Mouse (Mus musculus): ENCODE results near the gene Lyzl6.
"Not testable (repeated sequence)": the region's sequence is repeated elsewhere in the genome, so short reads cannot be mapped to it uniquely, and the experiment has no call there.

Lyzl6 gene

DNA sequence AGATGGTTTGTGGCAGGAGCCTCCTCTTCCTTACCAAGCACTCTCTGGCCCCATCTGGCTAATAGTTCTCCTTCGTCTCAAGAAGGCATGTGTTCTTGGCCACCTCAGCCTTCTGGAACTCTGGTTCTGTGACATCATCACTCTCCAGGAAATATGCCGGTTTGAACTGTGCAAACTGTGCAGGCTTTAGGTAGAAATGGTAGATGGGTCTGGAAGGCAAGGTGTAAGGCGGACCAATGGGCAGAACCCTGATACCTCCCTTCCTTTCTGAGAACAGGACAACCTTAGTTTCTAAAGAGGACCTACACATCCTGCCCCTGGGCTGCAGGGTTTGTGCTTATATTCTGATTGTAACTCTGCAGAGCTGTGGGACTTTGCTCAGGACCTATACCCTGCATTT lies at the start of gene Lyzl6:
TSS of gene Lyzl6 (minus strand) at position 101 of the 400 bp plus-strand sequence.
- in situ Hi-C loops (cut with MboI; ENCODE audit: low pct_unique_long_range_greater_than_20kb in 1 of 2, low sequenced_read_pairs in 2 of 2, unreplicated experiment in 1 of 2), result no loop called here

DNA sequence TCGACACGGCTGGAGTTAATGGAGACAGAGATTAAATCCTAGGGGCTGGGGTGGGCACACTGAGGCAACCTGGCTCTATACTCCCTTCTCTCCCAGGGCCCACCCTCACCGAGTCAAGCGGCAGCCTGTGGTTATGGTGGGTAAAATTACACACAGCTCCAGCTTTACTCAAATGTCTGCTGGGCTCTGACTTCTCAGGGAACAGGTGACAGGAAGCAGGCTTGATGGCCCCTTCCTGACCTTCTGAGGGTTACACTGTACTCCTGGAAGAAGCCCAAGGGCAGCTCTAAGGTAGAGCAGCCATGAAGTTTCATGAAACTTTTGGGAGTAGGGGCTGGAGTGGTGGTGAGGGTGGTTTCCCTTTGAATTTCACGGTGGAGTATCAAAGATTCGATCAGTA lies 48.0 kb upstream of the Lyzl6 start:
- in situ Hi-C loops (cut with MboI; ENCODE audit: low pct_unique_long_range_greater_than_20kb in 1 of 2, low sequenced_read_pairs in 2 of 2, unreplicated experiment in 1 of 2), result no loop called here

DNA sequence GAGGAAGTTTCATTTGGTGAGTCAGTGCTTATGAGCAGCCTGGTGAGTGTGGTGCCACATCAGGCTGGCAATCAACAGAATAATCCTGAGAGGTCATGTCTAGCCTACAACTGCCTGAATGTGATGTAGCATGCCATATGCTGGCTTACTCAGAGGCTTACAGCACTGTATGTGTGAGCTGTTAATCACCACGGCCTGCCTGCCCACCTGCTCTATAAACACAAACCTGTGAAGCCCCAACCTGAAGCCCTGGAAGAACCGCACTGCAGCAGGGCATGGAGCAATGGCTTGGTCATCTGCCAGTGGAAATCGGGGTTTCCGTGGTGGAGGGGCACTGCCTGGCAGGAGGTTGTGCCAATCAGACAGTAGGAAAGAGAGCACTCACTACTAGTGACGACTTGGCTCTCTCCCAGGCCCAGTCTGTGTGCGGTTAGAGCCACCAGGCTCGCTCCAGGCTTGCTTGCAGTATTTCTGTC lies 46.6 kb upstream of the Lyzl6 start:
- in situ Hi-C loops (cut with MboI; ENCODE audit: low pct_unique_long_range_greater_than_20kb in 1 of 2, low sequenced_read_pairs in 2 of 2, unreplicated experiment in 1 of 2), result no loop called here

DNA sequence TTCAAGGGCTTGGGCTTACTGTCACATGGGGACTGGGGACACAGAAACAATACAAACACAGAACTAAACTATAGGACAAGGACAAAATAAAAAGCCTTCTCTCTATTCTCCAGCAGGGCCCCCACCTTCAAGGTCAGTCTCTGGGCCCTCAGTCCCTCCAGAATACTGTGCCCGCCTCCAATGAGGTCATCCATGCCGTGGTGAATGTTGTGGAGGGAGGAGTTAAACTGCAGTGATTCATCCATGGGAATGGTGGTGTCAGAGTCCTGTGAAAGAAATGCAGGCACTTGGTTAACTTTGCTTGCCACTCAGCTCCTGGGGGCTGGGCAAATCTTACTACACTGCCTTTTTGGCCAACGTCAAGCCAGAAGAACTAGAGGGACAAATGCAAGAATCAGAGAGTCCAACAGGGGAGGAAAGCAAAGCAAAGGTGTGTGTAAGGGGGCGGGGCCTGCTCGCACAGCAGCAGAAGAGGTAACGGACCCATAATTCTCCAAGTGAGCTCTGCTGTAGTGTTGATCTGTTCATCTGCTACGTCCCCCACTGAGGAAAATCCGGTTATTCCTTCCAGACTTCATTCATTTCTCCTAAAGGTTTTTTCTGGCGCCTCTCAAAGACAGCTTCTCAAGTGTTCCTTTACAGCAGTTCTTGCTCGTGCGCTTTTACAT lies 45.1 kb upstream of the Lyzl6 start:
- in situ Hi-C loops (cut with MboI; ENCODE audit: low pct_unique_long_range_greater_than_20kb in 1 of 2, low sequenced_read_pairs in 2 of 2, unreplicated experiment in 1 of 2), result no loop called here

DNA sequence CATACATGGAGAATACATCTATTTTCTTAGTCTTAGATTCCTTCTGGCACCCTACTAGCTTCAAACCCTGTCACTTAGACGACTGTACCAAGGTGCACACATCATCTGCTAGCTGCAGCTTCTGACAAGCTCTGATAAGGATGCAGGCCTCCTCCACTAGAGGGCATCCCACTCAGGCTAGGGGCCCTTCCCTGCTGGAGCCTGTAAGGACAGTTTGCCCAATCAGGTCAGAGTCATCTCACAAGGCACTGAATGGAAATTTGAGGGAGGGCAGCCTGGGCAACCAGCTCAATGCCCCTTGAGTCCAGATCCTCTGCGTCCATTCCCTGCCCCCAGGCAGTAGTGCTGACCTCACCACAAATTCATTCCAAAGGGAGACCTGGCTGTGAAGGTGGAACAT lies 38.4 kb upstream of the Lyzl6 start:
- in situ Hi-C loops (cut with MboI; ENCODE audit: low pct_unique_long_range_greater_than_20kb in 1 of 2, low sequenced_read_pairs in 2 of 2, unreplicated experiment in 1 of 2), result not testable (repeated sequence)

DNA sequence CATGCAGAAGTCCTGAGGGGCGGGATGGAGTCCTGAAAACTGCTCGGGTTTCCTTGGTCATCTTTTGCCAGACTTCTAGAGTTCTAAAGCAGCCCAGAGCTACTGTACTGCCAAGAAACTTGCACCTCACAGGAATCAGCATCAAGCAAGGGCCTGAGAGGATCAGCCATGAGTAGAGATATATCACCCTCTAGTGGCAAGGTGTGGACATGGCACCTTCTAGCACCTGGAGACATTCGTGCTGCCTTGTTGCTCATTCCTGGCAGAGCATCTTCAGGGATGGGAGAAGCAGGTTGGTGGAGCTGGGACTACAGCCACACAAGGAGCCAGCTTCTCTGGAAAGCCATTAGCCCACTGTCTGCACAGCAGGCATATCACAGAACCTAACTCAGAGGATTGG lies 36.9 kb upstream of the Lyzl6 start:
- in situ Hi-C loops (cut with MboI; ENCODE audit: low pct_unique_long_range_greater_than_20kb in 1 of 2, low sequenced_read_pairs in 2 of 2, unreplicated experiment in 1 of 2), result no loop called here

DNA sequence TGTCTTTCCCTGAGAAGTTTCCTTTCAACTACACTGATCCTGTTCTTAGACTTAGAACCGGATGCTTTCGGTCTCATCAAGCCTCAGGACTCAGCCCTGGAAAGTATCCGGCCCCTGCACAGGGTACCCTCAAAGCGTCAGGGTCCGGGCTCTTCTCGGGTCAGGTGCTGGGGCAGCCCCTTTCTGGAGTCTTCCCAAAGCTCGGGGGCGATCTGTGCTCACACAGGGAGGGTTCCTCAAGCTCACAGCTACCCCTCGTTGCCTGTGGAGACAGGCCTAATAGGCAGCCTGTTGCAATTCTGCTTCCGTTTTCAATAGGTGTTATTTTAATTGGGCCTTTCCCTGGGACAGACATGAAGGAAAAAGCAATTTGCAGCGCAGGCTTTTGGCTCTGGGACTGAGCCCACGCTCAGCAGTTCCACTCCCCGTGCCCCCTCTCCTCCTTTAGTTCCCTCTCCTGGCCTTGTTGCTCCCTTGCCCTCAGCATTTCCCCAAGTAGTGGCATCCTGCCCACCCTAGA lies 28.3 kb upstream of the Lyzl6 start:
- in situ Hi-C loops (cut with MboI; ENCODE audit: low pct_unique_long_range_greater_than_20kb in 1 of 2, low sequenced_read_pairs in 2 of 2, unreplicated experiment in 1 of 2), result no loop called here

DNA sequence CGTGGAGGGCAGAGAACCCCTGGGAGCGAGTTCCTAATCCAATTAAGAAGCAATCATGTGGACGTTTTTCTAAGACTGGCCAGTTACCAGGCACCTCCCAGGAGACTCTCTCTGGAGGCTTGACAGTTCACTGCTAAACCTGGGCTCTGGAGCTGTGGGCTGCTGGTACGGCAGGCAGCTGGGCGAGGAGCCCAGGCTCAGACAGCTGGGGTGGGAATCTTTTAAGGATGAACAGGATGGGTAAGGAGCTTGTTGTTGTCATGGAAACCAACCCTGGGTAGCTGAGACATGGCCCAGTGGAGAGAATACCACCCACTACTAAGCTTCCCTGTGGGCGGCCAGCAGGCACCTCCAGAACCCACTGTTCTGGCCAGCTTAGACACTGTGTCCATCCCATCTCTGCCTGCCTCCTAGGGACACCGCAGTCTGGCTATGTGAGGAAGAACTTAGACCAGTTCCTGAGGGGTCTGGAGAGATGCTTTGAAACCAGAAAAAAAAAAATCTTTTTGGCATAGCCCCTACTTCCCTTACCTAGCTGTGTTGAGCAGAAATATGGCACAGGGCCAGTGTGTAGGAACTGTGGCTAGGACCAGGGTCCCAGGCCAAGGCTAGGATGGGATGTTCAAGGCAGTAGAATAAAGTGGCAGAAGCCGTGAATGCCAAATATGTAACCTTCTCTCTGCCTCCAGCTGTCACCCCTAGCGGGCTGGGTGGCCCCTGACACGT lies 27.7 kb upstream of the Lyzl6 start:
- in situ Hi-C loops (cut with MboI; ENCODE audit: low pct_unique_long_range_greater_than_20kb in 1 of 2, low sequenced_read_pairs in 2 of 2, unreplicated experiment in 1 of 2), result no loop called here

DNA sequence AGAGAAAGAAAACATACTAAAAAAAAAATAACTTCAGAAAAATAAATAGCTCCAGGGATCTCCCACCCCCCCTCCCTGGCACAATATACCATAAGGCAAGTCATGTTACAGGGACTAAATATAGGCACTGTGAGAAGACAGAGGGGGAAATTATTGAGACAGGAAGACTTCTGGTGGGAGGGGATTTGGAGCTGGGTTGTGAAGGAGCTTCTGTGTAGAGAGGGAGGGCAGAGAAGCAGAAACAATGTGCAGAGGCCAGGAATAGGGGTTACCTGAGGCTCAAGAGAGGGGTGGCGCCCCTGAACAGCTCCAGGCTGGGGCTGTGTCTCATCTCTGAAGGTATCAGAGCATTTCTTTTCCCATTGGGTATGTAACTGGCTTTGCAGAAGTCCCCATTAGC lies 27.0 kb upstream of the Lyzl6 start:
- in situ Hi-C loops (cut with MboI; ENCODE audit: low pct_unique_long_range_greater_than_20kb in 1 of 2, low sequenced_read_pairs in 2 of 2, unreplicated experiment in 1 of 2), result no loop called here

DNA sequence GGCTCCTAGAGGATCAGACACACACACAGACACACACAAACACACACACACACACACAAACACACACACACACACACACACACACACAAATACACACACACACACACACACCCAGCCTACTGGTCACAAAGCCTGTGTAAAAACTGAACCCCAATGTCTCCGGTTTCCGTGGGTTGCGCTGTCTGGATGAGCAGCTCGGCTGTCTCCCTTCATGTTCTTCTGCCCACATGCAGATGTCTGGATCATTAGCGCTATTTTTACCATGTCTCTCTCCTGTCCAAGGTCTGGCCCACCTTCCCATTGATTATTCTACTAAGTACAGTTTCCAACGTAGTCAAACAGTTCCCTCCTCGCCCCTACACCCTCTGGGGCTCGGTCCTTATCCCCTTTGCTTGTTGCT lies 24.4 kb upstream of the Lyzl6 start:
- in situ Hi-C loops (cut with MboI; ENCODE audit: low pct_unique_long_range_greater_than_20kb in 1 of 2, low sequenced_read_pairs in 2 of 2, unreplicated experiment in 1 of 2), result no loop called here

DNA sequence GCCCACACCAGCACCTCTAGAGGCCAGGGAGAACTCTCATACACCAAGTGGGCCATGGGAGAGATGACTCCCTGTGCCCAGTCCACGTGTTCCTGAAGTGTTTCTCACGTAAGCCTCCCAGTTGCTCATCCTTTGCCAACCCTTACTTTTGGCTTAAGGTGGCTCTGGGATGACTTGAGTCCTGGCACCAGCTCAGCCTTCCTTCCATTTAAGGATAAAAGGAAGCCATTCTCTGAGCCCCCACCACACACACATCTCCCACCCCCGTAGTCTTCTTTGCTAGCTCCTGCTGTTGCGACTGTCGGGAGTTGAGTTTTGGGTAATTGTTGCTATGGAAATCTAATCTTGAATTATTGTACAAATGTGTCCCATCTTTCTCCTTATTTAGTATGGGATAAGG lies 23.9 kb upstream of the Lyzl6 start:
- in situ Hi-C loops (cut with MboI; ENCODE audit: low pct_unique_long_range_greater_than_20kb in 1 of 2, low sequenced_read_pairs in 2 of 2, unreplicated experiment in 1 of 2), result no loop called here

DNA sequence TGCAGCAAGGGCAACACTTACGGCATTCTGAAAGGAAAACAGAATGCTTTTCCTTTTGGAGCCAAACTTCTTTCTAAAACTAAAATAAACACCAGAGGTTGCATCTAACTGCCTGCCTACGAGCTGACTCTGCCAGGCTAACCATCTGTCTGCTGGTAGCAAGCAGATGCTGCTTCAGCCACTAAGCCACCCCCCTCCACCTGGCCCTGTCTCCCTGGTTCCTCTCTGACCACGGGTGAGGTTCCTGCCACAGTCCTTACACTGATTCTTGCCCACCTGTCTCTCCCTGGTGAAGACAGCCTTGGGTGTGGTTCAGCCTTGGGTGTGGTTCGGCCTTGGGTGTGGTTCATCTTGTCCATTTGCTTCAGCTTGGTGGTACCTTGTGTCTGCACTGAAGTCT lies 23.2 kb upstream of the Lyzl6 start:
- in situ Hi-C loops (cut with MboI; ENCODE audit: low pct_unique_long_range_greater_than_20kb in 1 of 2, low sequenced_read_pairs in 2 of 2, unreplicated experiment in 1 of 2), result no loop called here

DNA sequence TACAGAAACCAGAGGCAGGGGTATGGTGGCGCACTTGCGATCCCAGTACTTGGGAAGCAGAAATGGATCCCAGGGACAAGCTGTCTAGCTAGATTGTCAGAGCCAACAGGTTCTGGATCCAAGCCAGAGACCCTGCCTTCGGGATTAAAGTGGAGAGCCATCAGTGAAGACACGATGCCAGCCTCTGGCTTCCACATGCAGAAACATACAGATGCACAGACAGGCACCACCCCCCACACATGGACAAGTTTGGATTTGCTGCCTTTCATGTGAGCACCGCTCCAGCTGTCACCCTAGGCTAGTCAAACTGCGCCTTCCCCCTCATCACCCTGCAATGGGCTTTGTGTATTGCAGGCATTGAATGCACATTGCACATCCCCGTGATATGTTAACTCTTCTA lies 19.5 kb upstream of the Lyzl6 start:
- in situ Hi-C loops (cut with MboI; ENCODE audit: low pct_unique_long_range_greater_than_20kb in 1 of 2, low sequenced_read_pairs in 2 of 2, unreplicated experiment in 1 of 2), result no loop called here

DNA sequence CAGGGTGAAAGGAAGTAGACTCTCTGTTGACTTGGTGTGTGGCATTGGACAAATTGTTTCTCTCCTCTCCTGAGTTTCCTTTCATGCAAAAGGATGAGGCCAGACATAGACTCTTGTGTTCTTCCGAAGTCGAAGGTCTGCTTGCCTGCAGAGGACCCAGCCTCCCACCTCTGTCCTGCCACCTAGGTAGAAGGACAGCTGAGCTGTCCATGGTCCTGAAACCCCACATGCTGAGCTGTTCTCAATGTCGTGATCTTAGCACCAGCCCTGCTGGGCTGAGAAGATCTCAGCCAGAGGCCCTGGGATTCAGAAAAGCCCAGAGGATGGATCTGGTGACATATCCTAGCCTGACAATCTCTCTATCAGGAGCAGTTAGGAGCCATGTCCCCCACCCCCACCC lies 17.8 kb upstream of the Lyzl6 start:
- in situ Hi-C loops (cut with MboI; ENCODE audit: low pct_unique_long_range_greater_than_20kb in 1 of 2, low sequenced_read_pairs in 2 of 2, unreplicated experiment in 1 of 2), result no loop called here

DNA sequence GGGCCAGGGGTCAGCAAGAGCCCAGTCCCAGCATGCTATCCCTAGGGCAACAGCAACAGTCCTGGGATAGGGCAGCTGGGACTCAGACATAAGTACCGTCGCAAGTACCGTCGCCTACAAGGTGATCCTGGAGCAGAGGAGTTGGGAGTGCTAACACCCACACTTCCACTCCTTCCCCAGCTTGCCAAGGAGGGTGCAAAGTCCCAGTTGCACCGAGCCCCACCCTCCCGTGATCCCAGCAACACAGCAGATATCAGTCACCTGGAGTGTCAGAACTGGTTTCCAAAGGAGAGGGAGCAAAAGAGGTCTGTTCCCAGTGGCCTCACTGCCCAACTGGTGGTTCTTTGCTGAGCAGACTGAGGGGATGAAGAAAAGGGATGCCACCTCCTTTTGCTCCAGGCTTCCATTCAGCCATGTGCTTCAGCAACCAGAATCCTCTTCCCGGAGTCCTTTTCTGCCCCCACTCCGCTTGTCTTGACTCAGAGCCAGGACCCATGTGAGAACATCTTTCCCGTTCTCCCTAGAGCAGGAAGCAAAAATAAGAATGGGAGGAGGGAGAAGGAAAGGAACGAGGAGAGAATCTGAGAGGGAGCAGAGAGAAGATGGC lies 14.8 kb upstream of the Lyzl6 start:
- in situ Hi-C loops (cut with MboI; ENCODE audit: low pct_unique_long_range_greater_than_20kb in 1 of 2, low sequenced_read_pairs in 2 of 2, unreplicated experiment in 1 of 2), result no loop called here

DNA sequence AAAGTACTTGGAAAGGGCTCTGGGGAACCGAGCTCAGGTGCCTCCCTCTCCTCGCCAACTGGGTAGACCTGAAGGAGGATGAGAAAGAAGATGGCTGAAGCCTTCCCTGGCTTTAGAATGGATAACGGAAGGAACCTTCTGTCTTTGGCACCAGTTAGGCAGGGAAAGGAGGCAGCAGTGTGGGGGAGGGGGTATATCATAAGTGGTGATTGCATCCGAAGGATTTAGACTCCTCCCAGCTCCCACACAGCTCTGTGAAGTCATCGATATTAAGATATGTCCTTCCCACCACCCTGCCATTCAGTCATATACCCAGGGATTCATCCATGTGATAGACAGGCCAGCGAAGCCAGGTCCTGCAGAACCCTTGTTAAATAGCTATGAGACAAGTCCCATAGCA lies 12.7 kb upstream of the Lyzl6 start:
- in situ Hi-C loops (cut with MboI; ENCODE audit: low pct_unique_long_range_greater_than_20kb in 1 of 2, low sequenced_read_pairs in 2 of 2, unreplicated experiment in 1 of 2), result no loop called here

DNA sequence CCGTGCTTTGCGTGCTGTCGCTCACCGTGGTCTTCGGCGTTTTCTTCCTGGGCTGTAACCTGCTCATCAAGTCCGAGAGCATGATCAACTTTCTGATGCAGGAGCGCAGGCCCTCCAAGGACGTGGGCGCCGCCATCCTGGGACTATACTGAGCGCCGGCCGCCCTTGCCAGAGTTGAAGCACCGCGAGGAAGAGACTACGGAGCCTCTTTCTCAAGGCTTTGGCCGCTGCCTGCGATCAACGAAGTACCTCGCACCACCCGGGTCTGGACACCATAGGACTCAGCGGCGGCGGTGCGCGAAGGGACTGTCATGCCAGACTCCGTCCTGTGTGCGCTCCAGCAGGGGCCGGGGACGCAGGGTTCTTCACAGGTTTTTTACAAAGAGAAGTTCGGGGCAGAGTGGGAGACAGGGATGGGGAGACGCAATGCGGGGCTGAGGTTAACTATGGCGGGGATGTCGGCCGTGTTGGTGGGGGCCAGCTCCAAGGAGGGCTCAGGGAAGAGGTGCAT lies 11.3 kb upstream of the Lyzl6 start:
- in situ Hi-C loops (cut with MboI; ENCODE audit: low pct_unique_long_range_greater_than_20kb in 1 of 2, low sequenced_read_pairs in 2 of 2, unreplicated experiment in 1 of 2), result no loop called here

DNA sequence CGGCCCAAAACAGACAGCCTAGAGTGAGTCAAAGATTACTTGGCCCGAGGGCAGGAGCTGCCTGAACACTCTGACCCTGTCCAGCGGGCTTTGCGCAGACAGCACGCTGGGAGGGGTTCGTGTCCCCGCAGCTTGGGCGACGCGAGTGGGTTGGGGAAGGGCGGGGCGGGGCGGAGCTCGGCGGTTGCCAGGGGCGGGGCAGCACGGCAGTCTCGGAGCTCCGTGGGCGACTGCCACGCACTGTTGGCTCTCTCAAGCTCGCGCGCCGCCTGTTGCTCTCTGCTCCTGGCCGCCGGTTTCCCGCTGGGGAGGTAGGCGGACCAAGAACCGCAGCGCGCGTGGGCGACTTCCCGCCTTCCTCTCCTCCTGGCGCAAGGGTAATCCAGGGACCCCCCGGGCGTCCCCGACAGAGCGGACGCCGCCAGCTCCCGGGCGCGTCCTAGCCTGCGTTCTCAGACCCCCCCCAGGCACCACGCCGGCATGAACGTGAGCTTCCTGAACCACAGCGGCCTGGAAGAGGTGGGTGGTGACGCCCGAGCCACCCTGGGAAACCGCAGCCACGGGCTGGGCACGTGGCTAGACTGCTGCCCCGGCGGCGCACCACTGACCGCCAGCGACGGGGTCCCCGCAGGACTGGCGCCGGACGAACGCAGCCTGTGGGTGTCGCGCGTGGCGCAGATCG lies 10.8 kb upstream of the Lyzl6 start, which contains the start of gene Rprml:
TSS of gene Rprml (plus strand) at position 270 of the 682 bp plus-strand sequence.
- in situ Hi-C loops (cut with MboI; ENCODE audit: low pct_unique_long_range_greater_than_20kb in 1 of 2, low sequenced_read_pairs in 2 of 2, unreplicated experiment in 1 of 2), result no loop called here

DNA sequence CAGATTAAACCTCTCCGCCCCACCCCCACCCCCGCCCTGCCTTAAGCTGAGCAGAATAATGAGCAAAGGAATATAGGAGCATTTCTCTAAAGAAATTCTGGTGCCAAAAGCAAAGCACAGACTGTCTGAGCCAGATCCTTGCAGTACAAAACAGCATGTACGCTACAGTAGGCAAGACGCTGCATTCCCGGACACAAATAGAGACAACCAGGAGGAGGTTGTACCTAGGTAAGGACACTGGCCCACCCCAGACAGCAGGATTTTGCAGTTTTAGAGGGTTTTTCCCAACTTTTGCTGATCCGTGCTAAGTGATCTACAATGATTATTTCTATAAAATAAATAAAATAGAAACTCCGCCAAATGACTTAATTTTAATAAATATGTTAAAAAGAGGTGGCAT lies 10.0 kb upstream of the Lyzl6 start:
- in situ Hi-C loops (cut with MboI; ENCODE audit: low pct_unique_long_range_greater_than_20kb in 1 of 2, low sequenced_read_pairs in 2 of 2, unreplicated experiment in 1 of 2), result no loop called here
